Mouse (Mus musculus): ENCODE data around the gene Aftph.
"Not testable (repeated sequence)": the region's sequence is repeated elsewhere in the genome, so short reads cannot be mapped to it uniquely, and the experiment has no call there.

Gene Aftph

DNA sequence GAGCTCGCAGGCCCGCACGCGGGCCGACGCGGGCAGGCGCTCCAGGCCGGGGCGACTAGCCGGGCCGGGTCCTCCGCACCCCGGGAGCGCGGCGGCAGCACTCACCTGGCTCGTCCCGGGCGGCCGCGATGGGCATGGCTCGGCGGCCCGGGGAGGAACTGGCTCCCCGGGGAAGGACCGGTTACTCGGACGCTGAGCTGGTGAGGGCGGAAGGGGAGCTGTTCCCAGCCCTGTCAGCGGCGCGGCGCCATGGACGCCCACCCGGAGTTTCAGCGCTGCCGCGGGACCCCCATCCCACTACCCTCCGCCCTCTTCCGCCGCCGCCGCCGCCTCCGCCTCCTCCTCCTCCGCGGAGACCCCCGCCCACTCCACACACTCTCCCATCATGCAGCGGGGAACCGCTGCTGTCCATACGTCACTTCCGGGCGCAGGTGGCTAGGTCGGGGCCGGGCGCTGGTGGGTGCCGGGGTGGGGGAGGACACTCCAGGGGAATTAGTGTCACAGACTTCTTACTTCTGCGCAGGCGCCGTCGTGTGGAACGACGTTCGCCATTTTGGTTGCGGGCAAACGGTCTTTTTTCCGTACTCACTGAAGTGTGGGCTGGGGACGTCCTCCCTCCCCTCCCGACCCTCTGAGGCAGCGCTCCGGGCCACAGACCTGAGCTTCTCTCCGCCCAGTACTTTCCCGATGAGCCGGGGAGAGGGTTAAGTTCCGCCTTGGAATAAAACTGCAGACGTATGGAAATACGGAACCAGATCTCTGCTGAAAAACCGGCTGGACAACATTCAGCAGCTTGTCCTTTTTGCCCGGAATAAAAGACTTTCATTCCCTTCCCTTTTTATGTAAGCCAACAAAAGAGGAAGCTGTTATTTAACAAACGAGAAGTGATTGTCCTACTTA is at the start of gene Aftph:
Gene Aftph, minus strand, starts transcription at position 389 of the 900 bp plus-strand sequence.
- DNase-seq = peak; percentile 98

DNA sequence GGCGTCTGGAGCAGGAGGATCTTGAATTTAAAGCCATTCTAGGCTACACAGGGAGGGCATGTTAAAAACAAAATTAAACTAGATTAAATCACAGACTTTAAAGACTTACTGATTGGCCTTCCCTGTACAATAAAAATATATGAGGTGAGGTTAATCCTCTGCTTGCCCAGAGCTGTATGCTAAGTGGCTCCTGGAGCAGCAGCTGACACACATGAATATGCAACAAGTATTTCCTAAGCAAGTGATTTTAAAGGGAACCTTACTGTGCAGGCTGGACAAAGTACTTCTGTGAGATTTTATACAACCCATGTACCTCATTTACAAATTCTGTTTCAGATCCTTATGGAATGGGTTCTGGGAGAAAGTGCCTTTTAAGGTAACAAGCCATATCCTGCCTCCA is 47.6 kb upstream of the Aftph start:
- no peak for DNase-seq

DNA sequence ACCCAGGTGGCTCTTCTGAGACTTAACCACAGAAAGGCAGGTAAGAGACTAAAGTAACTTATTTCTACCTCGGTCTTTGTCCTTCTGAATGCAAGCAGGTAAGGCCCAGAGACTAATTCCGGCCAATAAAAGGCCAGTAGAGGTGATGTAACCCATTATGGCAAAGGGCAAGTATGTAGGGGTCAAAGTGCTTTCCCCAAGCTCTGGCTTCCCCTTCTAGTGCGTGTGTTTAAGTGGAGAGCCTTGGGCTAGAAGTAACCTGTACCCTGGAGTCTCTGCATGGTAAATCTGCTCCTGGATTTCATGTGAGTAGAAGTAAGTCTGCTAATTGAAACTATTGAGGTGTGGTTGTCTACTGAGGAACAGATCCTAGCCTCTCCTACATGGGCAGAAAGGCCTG is 46.7 kb upstream of the Aftph start:
- DNase-seq = no peak

DNA sequence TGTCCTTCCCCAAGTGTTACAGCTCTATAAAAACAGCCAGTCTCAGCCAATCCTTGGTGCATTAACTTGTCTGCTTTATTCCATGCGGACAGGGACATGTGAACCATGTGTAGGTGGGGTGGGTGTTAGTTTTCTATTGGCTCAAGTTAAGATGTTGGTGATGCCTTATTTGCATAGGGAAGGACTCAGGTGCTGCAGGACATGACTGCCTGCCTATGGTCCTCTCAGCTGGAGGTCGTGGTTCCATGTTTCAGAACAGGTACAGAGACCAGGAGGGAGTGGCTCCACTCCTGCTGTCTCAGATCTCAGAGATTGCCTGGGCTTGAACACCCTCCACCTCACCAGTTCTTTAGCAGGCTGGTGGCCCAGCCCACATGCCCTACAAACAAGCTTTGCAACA is 44.8 kb upstream of the Aftph start:
- DNase-seq = no peak

DNA sequence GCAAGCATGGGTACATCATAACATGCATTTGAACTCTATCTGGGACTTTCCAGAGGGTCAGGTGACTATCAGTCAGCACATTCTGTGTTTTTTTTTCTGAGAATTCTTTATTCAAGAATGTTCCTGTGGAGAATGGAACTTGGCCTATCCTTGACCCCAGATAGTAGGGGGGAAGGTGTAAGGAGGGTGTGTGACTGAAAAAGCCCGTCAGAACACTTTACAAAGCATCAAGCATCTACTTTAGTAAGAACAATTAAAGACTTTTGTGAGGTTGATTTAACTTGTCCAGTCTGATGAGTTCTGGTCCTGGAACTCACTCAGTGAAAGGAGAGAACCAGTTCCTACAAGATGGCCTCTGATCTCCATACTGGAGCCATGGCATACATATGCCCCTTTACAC is 43.8 kb upstream of the Aftph start:
- no peak for DNase-seq

DNA sequence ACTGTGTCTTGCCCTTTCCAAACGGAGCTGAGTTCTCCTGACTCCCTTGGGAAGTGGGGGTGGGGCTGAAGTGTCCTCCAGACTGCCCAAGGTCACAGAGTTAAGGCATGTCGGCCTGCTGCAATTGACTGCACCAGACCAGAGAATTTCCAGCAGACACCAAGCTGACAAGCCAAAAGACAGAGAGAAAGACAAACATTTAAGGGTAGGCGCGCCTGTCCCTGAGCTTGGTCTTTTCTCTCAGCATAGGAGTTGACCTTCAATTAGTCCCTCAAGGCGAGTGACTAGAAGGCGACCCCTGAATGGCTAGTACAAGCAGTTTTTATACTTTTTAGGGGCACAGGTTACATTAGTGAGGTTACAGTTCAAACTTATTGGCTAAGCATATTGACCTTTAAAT is 43.4 kb upstream of the Aftph start:
- DNase-seq = no peak

DNA sequence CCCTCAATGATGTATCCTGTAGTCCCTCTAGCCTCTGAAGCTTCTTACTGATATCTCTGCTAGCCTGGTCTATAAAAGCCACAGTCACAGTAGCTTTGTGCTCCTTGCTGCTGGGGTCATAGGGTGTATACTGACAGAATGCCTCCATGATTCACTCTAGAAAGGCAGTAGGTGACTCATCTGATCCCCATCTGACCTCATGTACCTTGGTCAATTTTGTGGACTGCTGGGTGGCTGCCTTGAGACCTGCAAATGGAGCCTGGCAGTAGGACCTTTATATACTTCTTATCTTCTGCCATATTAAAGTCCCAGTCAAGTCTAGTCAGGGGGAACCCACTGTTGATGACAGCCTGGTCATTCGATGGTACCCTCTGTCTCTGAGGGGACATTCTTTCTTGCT is 42.1 kb upstream of the Aftph start:
- DNase-seq = no peak

DNA sequence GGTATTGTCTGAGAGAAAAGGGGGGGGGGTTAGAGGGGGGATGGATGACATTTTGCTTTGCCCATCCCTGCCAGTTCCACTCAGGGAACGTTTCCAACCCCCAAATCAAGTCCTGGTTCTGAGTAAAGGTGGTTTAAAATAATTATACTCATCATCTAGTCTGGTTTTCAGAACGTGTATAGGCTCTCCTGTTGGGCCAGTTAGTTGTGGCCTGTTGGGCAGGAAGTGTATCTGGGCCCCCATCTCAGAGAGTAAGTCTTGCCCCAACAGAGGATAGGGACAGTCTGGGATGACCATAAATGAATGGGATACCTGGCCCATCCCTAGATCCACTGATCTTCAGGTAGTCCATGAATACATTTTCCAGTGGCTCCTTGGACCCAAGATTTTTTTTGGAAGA is 41.2 kb upstream of the Aftph start:
- no peak for DNase-seq

DNA sequence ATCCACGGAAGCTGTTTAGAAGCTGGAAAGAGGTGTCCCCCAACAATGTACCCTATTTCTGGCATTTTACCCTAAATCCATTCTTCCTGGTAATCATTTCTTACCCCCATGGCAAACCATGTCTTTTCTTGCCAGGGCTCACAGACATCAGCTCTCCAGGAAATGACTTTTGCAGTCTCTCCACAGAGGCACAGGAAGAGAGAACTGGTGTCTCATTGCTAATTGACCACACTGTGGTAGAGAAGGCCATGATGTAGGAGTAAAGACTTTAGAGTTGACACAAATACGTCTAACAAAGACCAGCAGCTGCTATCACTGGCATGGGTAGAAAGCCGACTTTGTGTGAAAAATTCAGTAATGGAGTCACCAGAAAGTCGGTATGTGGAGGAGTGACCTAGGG is 38.9 kb upstream of the Aftph start:
- no peak for DNase-seq

DNA sequence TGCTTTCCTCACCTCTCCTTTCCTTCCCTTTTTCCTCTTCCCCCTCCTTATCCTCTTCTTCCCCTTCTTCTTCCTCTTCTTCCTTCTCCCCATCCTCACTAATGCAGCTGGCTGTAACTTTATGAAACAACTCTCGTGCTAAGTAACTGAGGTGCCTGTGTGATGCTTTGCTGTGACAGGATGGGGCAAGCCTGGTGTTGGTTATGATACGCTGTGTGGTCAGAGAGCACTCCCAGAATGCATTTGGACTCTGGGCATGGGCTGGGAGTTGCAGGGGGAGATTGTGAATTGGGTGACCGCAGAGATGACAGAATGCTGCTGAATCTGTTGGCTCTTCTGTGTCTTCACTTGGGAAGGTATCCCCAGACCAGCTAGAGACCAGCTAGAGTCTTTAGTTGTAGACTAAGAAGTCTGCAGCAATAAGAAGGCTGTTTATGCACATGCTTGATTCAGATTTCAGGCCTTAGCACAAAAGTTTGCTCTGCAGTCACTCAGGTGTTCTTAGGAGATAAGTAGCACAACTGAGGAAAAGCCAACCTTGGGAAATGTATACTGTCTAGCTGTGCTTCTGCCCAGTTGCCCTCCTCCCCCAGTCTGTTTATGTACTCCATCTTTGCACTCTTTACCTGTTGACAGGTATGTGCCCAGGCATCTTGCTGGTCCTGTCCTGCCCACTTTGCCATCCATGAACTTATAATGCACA is 37.6 kb upstream of the Aftph start:
- no peak for DNase-seq

DNA sequence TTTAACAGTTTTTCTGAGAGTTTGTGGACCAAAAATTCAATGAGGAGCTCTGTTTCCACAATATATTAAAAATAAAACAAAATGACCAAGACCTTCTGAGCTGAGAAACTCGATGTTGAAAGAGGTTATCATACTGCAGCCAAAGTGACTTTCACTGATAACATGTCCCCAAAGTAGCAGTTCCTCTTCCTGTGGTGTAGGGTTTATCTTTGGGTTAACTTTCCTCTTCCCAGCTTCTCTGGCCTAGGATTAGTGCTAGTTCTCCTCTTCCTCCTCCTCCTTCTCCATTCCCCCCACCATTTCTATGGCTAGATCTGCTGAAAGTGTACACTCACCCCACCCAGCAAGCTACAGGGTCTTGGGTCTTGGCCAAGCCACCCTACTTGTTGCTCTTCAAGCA is 36.9 kb upstream of the Aftph start:
- no peak for DNase-seq

DNA sequence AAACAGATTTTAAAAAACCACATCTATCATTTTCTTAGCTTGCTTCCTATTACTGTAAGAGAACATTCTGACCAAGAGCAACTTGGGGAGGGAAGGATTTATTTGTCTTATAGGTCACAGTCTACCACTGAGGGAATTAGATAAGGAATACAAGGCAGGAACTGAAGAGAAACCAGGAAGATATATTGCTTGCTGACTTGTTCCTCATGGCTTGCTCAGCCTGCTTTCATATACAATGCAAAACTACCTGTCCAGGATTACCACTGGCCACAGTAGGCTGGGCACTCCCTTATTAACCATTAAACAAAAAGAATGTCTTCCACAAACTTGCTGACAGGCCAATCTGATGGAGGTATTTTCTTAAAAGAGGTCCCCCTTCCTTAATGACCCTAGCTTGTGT is 35.3 kb upstream of the Aftph start:
- DNase-seq = no peak

DNA sequence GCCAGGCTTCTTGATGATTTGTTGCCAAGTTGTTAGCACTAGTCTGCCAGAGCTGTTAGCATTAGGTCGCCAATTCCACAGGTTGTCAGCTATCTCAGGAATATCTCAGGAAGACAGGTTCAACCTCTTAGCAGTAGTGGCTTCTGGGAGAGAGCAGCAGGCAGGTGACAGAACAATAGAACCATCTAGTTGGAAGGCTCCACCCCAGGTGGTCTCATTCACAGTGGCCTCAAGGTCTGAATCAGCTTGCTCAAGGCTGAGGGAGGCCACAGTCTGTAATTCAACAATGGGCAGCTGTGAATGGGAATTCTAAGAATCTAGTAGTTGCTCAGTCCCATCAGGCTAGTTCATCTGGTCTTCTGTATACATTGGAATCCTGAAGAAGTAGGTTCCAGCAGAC is 31.3 kb upstream of the Aftph start:
- no peak for DNase-seq

DNA sequence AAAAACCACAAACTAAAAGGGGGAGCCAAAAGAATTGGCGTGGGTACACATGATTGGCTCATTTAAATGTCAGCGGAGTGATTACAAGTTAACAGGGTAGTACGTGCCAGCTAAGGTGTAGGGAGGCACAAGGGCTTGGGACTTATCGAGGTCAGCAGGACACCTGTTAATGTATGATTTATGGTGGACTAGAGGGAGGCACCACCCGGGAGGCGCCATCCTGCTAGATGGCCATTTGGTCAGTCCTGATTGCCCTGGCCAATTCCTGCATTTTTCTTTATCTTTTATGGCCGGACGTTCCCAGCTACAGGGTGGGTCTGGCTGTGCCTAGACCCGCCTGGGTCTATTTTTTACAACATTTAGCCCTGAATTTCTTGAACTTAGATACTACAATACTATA is 30.4 kb upstream of the Aftph start:
- DNase-seq = not testable (repeated sequence)

DNA sequence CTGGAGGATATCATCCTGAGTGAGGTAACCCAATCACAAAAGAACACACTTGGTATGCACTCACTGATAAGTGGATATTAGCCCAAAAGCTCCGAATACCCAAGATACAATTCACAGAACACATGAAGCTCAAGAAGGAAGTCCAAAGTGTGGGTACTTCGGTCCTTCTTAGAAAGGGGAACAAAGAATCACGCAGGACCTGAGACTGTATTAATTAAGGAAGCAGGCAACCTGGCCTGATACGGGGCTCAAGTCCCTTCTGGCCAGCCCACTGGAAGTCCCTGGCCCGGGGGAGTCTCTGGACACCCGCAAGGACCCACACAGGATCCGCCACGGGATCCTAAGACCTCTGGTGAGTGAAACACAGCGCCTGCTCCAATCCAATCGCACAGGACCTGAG is 20.6 kb upstream of the Aftph start:
- DNase-seq = not testable (repeated sequence)

DNA sequence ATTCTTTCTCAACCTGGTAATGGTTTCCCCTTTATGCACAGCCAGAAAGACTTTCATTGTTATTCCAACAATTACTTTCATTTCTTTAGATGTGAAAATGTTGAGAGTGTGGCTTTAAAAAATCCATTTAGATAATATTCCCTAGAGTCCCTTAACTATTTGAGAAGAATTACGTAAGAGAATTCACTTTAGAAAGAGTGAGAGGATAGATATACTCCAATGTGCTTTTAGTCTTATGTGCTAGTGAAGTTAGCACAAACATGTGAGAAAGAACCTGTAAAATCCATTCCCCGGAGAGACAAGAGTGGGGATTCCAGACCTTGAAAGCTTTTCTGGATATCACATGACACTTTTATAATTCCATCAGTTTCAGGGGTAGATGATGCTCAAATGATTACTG is 9.2 kb upstream of the Aftph start:
- no peak for DNase-seq

DNA sequence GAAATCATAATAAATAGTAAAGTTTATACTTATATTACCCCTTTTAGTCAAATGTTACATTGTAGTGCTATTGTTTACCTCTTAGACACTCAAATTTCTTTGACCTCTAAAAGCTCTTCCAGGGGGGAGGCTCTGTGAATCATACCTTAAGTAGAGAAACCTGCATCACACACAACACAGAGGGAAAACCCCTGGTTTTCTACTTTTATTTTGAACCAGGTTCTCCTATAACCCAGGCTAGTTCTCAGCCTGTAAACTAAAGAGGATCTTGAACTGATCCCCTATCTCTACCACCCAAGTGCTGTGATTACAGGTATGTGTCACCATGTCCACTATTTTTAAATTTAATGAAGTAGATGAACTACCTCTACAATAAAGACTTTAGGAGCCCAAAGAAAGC is 2.0 kb upstream of the Aftph start:
- no peak for DNase-seq

DNA sequence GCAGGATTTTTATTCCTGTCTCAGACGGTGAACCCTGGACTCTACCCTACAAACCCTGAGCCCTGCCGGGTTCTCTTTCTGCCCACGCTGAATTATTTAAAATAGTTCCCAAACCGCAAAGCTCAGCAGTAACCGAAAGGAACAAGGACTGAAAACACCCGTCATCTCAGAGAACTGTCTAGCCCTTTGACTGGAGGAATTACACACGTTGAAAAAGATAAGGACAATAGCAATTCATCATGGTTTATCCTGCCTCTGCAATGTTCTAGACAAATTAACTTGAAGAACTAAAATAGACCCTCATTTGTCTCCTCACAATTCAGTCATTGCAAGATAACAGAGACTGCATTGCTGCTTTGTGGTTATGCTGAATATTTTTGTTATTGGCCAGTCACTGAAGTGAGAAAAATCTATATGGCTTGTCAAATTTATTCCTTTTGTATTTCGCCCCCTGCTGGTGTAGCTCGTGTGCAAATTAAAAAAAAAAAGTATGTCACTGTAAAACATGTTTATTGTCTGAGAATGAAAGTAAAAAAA is 1.0 kb upstream of the Aftph start:
- peak; percentile 79 for DNase-seq

DNA sequence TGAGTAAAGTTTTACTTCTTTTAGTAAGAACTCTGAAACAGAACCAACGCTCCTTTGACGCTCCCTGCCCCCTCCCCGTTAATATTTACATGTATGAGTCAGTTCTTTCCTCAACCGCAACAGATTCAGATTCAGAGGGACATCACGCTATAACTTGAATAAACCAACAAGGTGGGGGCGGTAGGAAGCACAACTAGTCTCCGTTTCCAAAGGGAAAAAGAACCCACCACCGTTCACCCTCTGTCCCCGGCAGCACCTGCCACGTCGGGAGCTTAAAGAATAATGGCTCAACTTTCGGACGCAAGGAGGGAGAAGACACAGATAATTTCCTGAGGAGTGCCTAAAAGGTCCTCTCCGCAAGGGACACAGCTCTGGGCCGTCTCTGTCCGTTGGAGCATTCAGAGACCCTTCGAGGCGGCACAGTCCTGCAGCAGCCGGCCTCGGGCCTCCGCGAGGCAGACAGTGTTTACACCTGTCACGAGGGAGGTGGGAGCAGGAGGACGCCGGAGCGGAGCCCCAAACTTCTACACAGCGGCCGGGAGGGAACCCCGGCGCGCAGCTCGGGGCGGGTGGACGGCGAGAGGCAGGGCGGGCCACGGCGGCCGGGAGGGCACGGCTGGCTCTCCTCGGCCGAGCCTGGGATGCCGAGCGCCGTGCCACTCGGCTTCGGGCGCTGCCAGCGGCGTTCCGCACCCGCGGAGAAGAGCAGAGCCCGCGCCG is 748 bp downstream of the Aftph start:
- peak; percentile 65 for DNase-seq

DNA sequence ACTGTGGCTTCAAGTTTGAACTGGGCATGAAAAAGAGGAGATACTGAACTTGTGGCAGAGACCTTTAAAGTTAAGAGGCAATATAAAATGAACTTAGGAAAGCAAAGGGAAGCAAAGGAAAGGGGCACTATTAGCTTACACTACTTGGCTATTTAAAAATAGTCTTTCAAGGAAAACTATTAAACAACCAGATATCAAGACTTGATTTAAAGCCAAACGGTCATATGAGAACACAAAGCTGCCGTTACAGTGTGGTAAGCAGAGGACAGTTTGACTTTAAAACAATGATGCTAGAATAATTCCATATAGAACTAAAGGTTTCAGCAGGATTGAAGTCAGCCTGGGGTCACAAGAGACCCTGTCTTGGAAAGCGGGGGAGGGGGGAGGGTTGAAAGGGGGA is 7.3 kb downstream of the Aftph start:
- DNase-seq = no peak

DNA sequence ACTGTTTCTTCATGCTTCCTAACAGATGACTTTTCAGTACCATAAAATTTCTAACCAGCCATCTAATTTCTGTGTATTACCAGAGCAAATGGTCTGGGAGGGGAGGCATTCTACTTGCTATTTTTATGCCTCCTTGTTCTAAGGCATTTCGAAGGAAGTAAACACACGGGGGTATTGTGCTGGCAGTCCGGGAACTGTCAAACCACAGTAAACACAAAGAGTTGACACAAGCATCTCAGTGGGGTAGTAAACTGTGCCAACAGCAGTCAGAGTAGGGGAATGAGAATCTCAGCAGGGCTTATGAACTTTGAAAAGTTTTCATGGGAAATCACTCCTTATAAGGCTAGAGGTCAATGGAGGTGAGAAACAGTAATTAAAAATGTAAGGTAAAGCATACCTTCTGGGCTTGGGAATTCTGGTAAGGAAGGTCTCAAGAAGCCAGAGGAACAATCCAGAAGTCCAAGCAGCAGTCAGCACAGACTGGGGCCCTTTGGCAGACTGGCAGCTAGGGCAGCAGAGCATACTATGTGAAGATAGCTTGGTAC is 7.8 kb downstream of the Aftph start:
- no peak for DNase-seq

DNA sequence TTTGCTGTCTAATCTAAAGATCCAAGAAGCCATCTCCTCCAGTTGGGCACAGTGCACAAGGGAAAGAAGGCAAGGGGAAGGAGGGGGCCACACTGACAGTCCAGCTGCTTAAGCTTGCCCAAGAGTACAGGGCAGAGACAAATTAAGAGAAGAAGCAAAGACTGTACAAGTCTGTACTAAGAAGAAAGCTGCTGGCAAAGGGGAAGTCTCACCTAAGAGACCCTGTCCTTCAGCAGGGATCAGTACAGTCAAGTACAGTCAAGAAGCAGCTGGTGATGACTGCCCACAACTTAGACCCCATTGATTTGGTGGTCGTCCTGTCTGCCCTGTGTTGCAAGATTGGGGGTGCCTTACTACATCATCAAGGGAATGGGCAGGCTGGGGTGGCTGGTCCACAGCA is 12.0 kb downstream of the Aftph start:
- DNase-seq = no peak

DNA sequence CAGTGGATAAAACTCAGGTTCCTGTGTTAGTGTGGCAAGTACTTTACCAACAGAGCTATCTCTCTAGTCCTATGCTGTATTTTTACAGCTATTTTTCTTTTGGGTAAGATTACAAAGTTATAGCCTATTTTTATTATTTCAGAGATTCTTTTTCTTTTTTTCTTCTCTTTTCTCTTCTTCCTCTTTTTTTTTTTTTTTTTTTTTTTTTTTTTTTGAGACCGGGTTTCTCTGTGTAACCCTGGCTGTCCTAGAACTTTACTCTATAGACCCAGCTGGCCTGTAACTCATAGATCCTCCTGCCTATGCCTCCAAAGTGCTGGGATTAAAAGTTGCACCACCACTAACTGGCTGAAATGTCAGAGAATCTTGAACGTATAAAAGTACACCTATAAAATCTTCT is 13.3 kb downstream of the Aftph start:
- no peak for DNase-seq
